8 mouse cellular contexts compared by ENCODE assay signal in genomic region chr2:144197139-144197538, GRCm38 (mm10).
DNase-seq lines count a peak whose midpoint lies in the region; ATAC-seq and TF ChIP-seq lines count a peak whose summit lies in the region.

No protein-coding gene starts in this region.

- H3K9me3 ChIP-seq in kidney, embryonic 15.5 days (replicated peaks) = no peaks in the 10 kb centered on the region

- H3K27ac ChIP-seq in heart, adult 2 months = no peak overlapping the region
- H3K27ac ChIP-seq in kidney, embryonic 15.5 days = no peak overlapping the region

- H3K4me2 ChIP-seq in kidney, embryonic 15.5 days = no peak overlapping the region

- TF ChIP-seq CTCF in heart, adult 2 months (IDR thresholded peaks at IDR 0.05) = peak; percentile 57

- no peak overlapping the region for H3K4me3 ChIP-seq in heart, adult 2 months
- no peak overlapping the region for H3K4me3 ChIP-seq in kidney, embryonic 15.5 days (replicated peaks)

- WGBS in heart, adult 2 months = 85% methylated on average over 2 of the region's 2 CpGs
- 72% methylated on average over 2 of the region's 2 CpGs for WGBS in kidney, embryonic 15.5 days

- H3K9ac ChIP-seq in heart, adult 2 months (ENCODE audit: low read depth, low read length) = no peak overlapping the region
- H3K9ac ChIP-seq in kidney, embryonic 15.5 days = no peak overlapping the region

- no peaks in the 10 kb centered on the region for H3K36me3 ChIP-seq in heart, adult 2 months (ENCODE audit: control insufficient read depth, insufficient read depth, low read length)
- H3K36me3 ChIP-seq in splenic B cell, adult 2 months (ENCODE audit: control insufficient read depth, insufficient read depth, low read length, poor library complexity, severe bottlenecking) = no peaks in the 10 kb centered on the region
- H3K36me3 ChIP-seq in kidney, embryonic 15.5 days = no peaks in the 10 kb centered on the region

- no peaks in the 10 kb centered on the region for H3K79me2 ChIP-seq in heart, adult 2 months (replicated peaks; ENCODE audit: control insufficient read depth, insufficient read depth, low read length)

- intact Hi-C loops in heart, adult 2 months (cut with DNase I) = loop anchor here (1.0 to 5.0 kb wide), 2 partner anchors 33 to 75 kb away; no protein-coding TSS in a partner anchor
- intact Hi-C loops in heart, postnatal 25 days (cut with DNase I) = no loop called here

- TF ChIP-seq EP300 in heart, adult 2 months (IDR thresholded peaks at IDR 0.05; ENCODE audit: insufficient read depth, low read depth, low read length) = no peak

- no peaks in the 10 kb centered on the region for H3K4me1 ChIP-seq in heart, adult 2 months (ENCODE audit: control insufficient read depth, insufficient read depth, low read length)
- H3K4me1 ChIP-seq in kidney, embryonic 15.5 days = peaks cover 23% of the 10 kb centered on the region

- ATAC-seq in hematopoietic stem cell, adult 5-6 weeks (replicated peaks in 1 of 2; ENCODE audit: insufficient read depth in 1 of 2, low FRiP score in 2 of 2, low TSS enrichment in 1 of 2, low read depth in 1 of 2, poor library complexity in 2 of 2, severe bottlenecking in 2 of 2) = peak; percentile 39 to 57; a peak in 1 of 4 replicates
- no peak for ATAC-seq in kidney, embryonic 15.5 days (replicated peaks; ENCODE audit: low FRiP score)

- H3K27me3 ChIP-seq in heart, adult 2 months (ENCODE audit: control insufficient read depth, insufficient read depth, low read length) = no peaks in the 10 kb centered on the region
- no peaks in the 10 kb centered on the region for H3K27me3 ChIP-seq in splenic B cell, adult 2 months (ENCODE audit: control insufficient read depth, insufficient read depth, low read length, poor library complexity, severe bottlenecking)
- H3K27me3 ChIP-seq in kidney, embryonic 15.5 days = no peaks in the 10 kb centered on the region

- TF ChIP-seq POLR2A in heart, adult 2 months (IDR thresholded peaks at IDR 0.05; ENCODE audit: insufficient read depth, low read depth, low read length) = no peak

- DNase-seq in heart, adult 2 months = no peak
- no peak for DNase-seq in heart, postnatal 25 days (ENCODE audit: low spot score)
- DNase-seq in right cerebral cortex, postnatal 4 days = peak; percentile 37
- no peak for DNase-seq in right cerebral cortex, postnatal 36 days (ENCODE audit: low spot score in 2 of 2)
- DNase-seq in splenic B cell, adult 2 months (ENCODE audit: low read depth, low spot score) = peak; percentile 60
- no peak for DNase-seq in right cerebral cortex, adult 18-20 months

Comparison
In these comparisons a context has a peak if more than half of its experiments do, and no peak if none do; other contexts are left out.
1. DNase-seq: peak in right cerebral cortex, postnatal 4 days (single experiment) and splenic B cell, adult 2 months (single experiment); none in heart, adult 2 months (0 of 2), heart, postnatal 25 days (single experiment), right cerebral cortex, postnatal 36 days (0 of 2) and right cerebral cortex, adult 18-20 months (single experiment).